Mouse (Mus musculus) monocyte, adult 5-6 weeks (primary cell): ENCODE results near the gene Babam1. TPM values are rescaled to one million over a fixed set of nuclear protein-coding genes. Genes with fewer than 3 reads are reported as not detected.

Experiments used
- ATAC-seq: fragments of 153-309, 156-312 bp; replicated peaks from 2 replicates; pipeline ENCODE4 v1.8.0; 2017; ENCODE audit warnings: mild to moderate bottlenecking; ENCODE audit not compliant: low TSS enrichment, insufficient number of reproducible peaks, severe bottlenecking, poor library complexity, low FRiP score
- total RNA-seq: library from RNA; stranded (forward); fragments of 200-1000, 200-491, 200-594 nt; gene quantifications from 3 replicates; pipeline ENCODE4 v1.2.3, GENCODE M21; 2017

The Babam1 gene
- total RNA-seq, 1 experiment from 2014 or later: 61.4 TPM

GRCm38 (mm10) chr8:71380178-71381171, 16.2 kb upstream of the Babam1 start:
- ATAC-seq: no peak

DNA sequence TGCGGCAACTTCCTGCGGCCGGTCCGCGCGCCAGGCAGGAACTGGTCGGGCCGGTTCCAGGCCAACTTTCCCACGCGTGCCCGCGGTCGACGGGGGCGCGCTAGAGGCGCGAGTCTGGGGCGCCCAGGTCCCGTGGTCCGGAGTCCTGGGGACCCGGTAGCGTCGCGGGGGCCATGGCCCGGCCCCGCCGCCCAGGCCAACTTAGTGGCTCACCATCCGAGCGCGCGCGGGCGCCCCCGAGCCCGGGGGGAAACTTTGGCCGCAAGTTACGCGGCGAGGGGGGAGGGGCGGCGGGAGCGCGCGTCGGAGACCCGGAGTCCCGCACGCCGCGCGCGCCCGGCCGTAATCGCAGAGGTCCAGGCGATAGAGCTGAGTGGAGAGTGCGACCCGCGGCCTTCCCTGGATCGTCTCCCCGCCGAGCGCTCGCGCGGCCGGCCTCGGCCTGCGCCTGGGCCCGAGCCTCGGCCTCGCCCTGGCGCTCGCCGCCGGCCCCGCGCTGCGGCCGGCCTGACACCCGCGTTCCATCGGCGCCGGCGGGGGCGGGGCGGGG, 15.2 kb upstream of the Babam1 start, which contains the start of gene Nr2f6:
Gene Nr2f6 (minus strand): TSS at position 540 of the 550 bp plus-strand sequence.
- ATAC-seq: no peak

- ATAC-seq: 0 out of 2 replicates have a peak, but pooled peaks have one; percentile 41
These were observed 14.4 kb upstream of the Babam1 start for GRCm38 (mm10) chr8:71381971-71382961.

DNA sequence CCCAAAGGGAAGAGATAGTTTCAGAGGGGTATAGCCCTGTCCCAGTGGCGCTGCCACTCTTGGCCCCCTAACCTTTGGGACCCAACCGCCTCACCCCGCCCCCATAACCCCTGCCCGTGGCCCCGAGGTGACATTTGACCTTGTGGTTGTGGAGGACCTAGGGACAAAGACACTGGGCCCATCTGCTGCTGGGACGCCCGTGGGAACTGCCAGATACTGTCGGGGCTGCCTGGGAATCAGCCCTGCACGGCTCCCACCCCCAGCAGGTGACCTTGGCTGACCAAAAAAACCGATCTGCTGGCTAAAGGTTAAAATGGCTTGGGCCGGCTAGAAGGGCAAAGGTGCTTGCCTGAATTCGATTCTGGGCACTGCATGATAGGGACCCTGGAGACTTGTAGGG, 13.3 kb upstream of the Babam1 start:
- no peak for ATAC-seq

DNA sequence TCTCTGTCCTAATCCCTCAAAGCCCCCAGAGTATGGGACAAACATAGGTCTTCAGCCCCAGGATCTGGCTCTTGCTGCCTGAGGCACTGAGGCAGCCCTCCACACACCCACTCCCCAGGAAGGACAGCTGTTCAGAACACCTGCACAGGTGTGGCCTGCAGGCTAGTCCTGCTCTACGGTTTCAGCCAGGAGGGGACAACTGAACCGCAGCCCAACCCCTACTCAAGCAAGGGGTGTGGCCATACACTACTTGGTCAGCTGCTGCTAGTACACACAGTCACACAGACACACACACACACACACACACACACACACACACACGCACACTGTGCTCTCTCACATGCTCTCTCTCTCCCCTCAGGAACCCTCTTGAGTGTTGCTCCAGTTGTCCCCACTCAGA, 12.8 kb upstream of the Babam1 start:
- ATAC-seq: no peak

GRCm38 (mm10) chr8:71385212-71385835, 11.3 kb upstream of the Babam1 start:
- no peak for ATAC-seq

- no peak for ATAC-seq
These were observed 8.4 kb upstream of the Babam1 start for GRCm38 (mm10) chr8:71388267-71388666.

- no peak for ATAC-seq
These were observed 5.0 kb upstream of the Babam1 start for GRCm38 (mm10) chr8:71391696-71392095.

- no peak for ATAC-seq
These were observed 4.3 kb upstream of the Babam1 start for GRCm38 (mm10) chr8:71392391-71392790.

DNA sequence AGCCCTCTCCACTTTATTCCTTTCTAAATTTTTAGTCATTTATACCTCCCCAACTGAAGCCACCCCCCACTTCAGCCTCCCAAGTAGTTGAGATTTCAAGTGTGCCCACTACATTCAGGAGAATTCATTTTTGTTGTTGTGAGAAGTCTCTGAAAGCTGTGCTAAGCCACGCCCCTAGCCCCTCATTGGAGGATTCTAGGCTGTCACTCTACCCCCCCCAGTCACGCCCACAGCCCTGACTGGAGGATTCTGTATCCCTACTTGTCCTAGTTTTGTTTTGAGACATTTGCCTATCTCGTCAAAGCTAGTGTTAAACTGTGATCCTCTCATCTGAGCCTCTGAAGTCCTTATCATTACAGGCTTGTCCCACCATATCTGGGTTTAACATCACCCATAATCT, 3.8 kb upstream of the Babam1 start:
- no peak for ATAC-seq

- ATAC-seq: no peak
These were observed 2.2 kb upstream of the Babam1 start for GRCm38 (mm10) chr8:71394481-71394880.

- no peak for ATAC-seq
These were observed 1.6 kb upstream of the Babam1 start for GRCm38 (mm10) chr8:71395071-71395470.

DNA sequence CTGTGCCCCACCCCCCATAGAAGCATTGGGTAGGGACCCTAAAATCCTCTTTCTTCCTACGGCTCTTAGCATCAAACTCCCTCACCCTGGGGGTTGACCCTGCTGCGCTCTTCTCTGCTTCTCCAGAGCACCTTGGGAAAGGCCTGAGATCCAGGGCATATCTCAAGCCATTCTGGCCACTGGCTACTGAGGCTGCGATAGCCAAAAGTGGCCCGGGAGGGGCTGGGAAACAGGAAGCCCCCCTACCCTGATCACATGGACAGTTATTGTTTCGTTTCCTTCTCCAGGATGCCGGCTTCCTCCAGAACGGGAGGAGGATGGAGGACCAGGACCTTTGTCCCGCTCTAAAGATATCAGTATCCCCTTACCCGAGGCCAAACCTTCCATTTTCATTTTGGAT, 1.0 kb upstream of the Babam1 start, which contains the start of gene Ushbp1:
Gene Ushbp1 (minus strand): TSS at position 174 of the 400 bp plus-strand sequence.
- no peak for ATAC-seq

DNA sequence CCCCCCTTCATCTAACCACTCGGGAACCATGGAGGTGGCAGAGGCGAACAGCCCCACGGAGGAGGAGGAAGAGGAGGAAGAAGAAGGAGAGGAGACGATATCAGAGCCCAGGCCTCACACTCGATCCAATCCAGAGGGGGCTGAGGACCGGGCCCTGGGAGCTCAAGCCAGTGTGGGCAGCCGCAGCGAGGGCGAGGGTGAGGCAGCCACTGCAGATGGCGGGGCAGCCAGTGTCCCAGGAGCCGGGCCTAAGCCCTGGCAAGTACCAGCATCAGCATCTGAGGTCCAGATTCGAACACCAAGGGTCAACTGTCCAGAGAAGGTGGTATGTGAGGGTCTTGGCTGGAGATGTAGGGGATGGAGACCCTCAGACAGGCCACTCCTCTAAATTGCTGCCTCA, 1.0 kb downstream of the Babam1 start:
- ATAC-seq: no peak

- no peak for ATAC-seq
These were observed 4.2 kb downstream of the Babam1 start for GRCm38 (mm10) chr8:71400826-71401225.

DNA sequence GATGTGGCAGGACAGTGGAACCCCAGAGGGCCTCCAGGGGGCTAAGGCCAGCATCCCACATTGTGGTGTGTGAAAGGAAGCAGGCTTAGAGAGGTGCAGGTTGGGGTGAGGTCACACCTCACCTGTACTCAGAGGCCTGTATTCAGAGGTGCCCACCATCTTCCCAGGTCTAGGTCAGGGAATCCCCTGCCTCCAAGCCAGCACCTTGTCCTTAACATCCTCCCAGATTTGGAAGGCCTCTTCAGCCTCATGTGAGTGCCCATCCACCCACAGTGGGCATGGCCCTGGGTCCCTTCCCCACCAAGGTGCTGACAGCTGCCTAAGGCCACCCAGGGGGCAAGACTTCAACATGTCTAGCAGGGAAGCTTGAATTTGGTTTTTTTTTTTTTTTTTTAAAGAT, 4.8 kb downstream of the Babam1 start:
- no peak for ATAC-seq

GRCm38 (mm10) chr8:71402446-71402964, 5.8 kb downstream of the Babam1 start:
- no peak for ATAC-seq
